ENCODE assay signal across 15 mouse cellular contexts in the genomic region with DNA sequence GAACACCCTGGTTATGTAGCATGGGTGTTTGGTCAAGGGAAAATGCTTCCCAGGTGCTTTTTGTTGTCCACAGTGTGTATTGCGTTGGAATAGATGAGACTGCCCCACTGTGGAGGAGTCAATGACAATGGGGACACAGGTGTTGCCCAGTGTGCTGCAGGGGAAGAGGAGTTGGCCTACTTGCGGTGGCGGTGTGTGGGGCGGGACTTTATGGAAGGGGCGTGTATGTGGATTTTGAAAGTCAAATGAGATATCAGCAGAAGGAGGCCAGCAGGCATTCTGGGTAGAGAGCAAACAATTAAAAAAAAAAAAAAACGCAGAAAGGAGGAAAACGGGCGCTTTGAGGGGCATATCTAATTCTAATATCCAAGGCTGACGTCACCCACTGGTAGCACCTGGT.
"Had no signal": no experiment of that assay in that cellular context is flagged by ENCODE, and none has a peak within 500 bp of the region (broad histone marks: within the 10 kb centered on the region; RNA-seq: fewer than 3 reads in every experiment).

No protein-coding gene starts in this region.

- ATAC-seq: liver, embryonic 12.5 days had no signal

- H3K4me1 ChIP-seq: neural tube, embryonic 15.5 days had no signal

- H3K4me2 ChIP-seq: limb, embryonic 15.5 days; liver, embryonic 12.5 days; lung, embryonic 14.5 days; neural tube, embryonic 15.5 days had no signal

- DNase-seq: kidney, adult 11 months; kidney, adult 9 months; kidney, postnatal 36 days; lung, embryonic 14.5 days; lung, postnatal 10 days; lung, postnatal 4 days; midbrain, embryonic 14.5 days; right cerebral cortex, adult 18-20 months; right cerebral cortex, postnatal 25 days had no signal

- H3K9ac ChIP-seq: limb, embryonic 15.5 days; liver, embryonic 12.5 days; lung, embryonic 14.5 days; neural tube, embryonic 15.5 days had no signal

- H3K4me3 ChIP-seq: limb, embryonic 15.5 days; liver, embryonic 12.5 days; midbrain, embryonic 10.5 days; myocyte; neural tube, embryonic 15.5 days had no signal

- H3K27ac ChIP-seq: kidney, postnatal 0 days; limb, embryonic 15.5 days; liver, embryonic 12.5 days; midbrain, embryonic 10.5 days; neural tube, embryonic 15.5 days had no signal

- H3K9me3 ChIP-seq: limb, embryonic 15.5 days; liver, embryonic 12.5 days; midbrain, embryonic 10.5 days; neural tube, embryonic 15.5 days had no signal

- H3K27me3 ChIP-seq: limb, embryonic 15.5 days; liver, embryonic 12.5 days; neural tube, embryonic 15.5 days had no signal
